Mouse (Mus musculus) left cerebral cortex, adult 9 months (tissue): ENCODE data around the gene Exoc7.

ENCODE experiments used
- DNase-seq, 2 experiments: peaks; one replicate each; pipeline ENCODE4 v3.0.0; 2022; ENCODE audit warnings: low spot score in 2 of 2

Gene Exoc7

GRCm38 (mm10) chr11:116318719-116319659, 12.0 kb upstream of the Exoc7 start:
- peak in 1 of 2 experiments; percentile 81 for DNase-seq

DNA sequence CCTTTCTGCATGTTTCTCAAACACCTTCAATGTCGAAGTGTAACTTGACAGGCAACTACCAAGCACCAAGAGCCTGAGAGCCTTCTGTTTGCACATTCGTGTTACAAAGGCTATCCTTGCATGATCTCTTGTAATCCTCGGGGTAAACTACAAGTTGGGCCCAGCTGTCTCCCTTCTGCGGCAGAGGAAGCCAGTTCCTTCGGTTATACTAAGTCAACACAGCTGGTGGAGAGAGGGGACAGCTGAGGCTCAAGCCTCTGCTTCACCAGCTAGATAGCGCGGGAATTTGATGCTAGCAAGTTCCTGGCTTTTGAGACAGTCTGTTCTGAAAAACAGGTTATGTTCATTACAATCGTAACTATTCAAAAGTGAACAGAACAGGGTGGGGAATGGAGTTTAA, 5.3 kb upstream of the Exoc7 start:
- DNase-seq: no peak

DNA sequence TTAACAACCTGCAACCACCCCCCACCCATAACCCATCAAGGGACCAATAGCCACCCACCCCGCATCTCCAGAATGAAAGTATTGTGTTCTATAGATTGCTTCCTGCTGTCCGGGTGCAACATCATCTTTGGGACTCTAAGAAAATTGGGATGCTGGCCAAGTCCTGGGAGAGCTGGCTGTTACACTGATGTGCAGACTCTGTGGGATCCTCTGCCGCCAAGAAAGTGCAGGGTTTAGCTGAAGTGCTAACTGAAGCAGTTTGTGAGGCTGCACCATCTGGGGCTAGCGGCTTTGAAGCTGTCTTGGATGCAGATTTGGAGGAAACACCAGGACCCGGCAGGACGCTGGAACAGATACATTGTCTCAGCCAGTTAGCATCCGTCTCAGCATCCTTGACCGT, 4.1 kb upstream of the Exoc7 start:
- peak in 1 of 2 experiments; percentile 51 for DNase-seq

DNA sequence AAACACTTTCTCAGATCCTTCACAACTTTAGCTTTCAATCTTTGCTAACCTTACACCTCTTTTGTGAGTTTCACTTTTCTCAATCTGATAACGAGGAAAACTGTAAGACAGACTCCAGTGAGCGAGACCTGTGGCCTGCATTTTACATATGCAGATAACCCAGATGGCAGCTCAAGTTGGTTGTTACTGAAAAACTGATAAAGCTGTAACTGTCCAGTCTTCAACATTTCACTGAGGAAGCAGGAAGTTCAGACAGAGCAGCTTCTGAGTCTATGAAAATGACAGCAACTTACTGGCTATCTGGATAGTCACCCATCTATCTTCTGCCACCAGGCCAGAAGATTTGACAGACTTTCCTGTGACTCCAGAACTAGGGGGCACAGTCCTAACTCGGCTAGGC, 2.6 kb upstream of the Exoc7 start:
- DNase-seq: no peak

GRCm38 (mm10) chr11:116307762-116308531, 914 bp upstream of the Exoc7 start:
- no peak for DNase-seq

DNA sequence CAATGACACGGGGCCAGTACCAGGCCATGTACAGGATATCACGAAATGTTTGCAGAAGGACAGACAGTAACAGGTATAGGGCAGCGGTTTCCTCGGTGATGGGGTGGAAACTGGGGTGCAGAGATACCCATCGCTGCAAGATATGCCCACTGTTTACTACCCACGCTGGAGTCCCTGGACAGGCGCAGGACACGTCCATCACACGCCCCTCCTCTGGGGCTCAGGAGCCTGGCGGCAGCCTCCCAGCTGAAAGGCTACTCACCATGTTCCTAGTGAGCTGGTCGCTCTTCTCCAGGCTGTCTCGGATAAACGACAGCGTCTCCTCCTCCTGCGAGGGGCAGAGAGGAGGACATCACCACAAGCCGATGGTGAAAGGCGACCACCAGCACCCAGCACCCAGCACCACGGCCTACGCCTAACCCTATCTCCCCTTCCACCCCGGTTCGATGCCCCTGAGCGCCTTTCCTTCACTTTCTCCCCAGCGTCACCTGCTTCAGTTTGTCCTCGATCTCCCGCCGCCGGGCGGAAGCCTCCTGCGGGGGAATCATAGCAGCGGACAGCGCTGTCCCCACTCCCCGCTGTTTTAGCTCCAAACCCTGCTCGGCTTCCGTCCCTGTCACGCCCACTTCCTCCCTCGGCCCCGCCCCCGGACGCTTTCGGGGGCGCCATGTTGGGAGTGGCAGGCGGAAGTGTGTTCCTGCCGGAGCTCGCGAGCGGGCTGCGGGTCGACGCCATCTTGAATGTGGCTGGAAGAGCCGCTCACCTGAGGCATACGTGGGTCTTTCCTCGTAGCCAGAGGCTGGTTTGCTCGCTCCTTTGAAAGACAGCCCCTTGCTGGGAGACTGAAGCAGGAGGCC, 679 bp downstream of the Exoc7 start:
- DNase-seq: peak; percentile 69 to 90

- DNase-seq: no peak
Measured at GRCm38 (mm10) chr11:116305423-116305822, 1.6 kb downstream of the Exoc7 start.

DNA sequence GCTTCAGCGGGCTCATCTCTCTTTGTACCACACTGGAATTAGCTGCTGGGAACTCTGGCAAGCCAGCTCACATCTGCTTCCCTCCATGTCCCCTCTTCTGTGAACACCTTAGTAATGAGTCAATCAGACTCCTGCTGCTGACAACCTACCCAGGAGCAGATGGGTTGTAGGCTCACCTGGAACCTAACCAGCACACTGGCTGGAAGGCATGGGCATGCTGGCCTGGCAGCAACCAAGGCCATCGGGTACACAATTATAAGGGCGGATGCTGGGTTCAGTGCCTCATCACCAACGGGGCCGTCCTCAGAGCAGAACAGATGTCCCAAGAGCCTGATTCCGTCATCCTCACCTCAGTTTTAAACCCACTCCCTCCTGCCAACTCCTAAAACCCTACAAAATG, 8.4 kb downstream of the Exoc7 start:
- no peak for DNase-seq

DNA sequence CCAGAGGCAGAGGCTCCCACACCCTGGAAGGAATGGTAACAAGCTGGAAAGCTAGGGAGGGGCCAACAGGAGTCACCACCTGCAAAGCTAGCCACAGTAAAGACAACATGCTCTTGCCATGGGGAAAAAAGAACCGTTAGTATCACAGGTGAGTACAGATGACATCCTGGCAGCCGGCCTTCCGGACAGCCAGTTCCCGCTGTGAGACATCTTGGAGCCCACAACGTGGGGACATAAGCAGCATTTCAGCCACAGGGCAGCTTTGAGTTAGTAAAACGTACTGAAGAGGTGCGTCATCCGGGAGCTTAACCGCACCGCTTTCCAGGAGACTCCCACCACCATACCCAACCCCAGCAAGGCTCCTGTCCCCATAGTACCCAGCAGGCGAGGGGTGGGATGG, 8.8 kb downstream of the Exoc7 start:
- no peak for DNase-seq

DNA sequence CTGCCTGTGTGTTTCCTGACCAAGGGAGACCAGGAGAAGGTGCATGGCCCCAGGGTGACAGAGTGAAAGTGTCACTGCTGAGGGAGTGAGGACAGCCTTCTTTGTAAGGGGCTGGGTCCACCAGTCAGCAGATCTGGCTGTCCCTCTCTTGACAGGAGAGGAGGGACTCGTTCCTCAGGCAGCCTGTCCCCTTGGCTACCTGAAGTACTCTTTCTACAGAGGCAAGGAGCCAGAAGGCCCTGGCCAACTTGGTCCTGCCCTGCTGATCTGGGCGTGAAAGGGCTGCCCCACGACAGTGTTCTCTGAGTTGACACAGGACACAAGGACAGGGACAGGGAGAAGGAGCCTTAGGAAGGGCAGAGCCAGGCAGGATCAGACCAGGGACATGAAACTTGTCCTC, 10.0 kb downstream of the Exoc7 start:
- no peak for DNase-seq

GRCm38 (mm10) chr11:116296191-116296734, 10.8 kb downstream of the Exoc7 start:
- DNase-seq: no peak

DNA sequence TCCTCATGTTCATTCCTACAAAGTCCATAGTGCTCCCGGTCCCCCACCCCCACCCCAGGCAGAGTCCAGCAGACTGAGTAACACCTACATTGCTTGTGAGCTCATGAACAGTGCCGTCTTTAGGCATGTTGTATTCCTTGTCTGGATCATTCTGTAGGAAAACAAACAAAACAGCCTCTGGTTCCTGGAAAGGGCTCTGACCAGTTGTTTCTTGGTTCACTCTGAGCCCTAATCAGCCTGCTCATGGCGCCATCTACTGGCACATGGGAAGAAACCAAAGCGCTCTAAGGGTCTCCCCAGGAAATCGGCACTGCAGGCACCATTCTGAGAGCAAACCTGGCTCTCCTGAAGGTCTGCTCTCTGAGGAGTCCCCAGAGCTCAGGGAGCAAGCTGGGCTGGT, 12.7 kb downstream of the Exoc7 start:
- no peak for DNase-seq

- no peak for DNase-seq
Measured at GRCm38 (mm10) chr11:116293538-116294137, 13.4 kb downstream of the Exoc7 start.

GRCm38 (mm10) chr11:116292401-116292800, 14.6 kb downstream of the Exoc7 start:
- no peak for DNase-seq

- no peak for DNase-seq
Measured at GRCm38 (mm10) chr11:116290556-116290955, 16.5 kb downstream of the Exoc7 start.

DNA sequence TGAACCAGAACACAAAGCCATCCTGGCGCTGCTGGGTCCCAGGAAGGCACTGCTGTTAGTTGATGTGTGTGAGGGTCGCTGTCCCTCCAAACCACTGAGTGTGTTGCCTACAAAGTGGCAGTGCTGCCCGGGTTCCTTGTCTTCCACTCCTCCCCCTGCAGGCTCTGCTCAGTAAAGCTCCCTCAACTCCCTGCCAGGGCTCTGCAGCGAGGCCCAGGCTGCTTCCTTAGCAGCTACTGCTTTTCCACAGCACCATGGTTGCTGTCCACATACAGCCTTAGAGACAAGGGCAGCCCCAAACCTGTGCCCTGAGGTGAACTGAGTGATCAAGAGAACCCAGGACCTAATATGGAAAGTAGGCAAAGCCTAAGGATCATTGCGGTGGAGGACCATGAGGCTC, 19.7 kb downstream of the Exoc7 start:
- no peak for DNase-seq

DNA sequence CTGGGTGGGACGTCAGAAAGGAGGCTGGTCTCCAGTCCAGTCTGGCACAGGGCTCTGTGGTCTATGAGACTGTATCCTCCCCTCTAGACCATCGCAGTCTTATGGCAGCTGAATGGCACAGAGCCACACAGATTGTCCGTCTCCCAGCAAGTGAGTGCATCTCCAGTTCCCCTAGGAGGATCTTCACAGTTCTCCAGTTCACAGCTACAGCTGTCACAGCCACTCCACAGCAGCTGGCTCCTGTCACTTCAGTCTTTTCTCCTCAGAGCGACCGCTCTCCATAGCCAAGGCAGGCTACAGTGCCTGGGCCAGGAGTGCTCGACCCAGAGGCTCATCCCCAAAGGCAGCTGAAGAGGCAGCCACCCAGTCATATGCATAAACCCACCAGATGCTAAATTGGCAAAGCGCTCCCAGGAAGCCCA, 21.3 kb downstream of the Exoc7 start:
- DNase-seq: no peak

- no peak for DNase-seq
Measured at GRCm38 (mm10) chr11:116283982-116284381, 23.1 kb downstream of the Exoc7 start.

GRCm38 (mm10) chr11:116282912-116283521, 24.0 kb downstream of the Exoc7 start:
- no peak for DNase-seq

- no peak for DNase-seq
Measured at GRCm38 (mm10) chr11:116282089-116282488, 24.9 kb downstream of the Exoc7 start.

DNA sequence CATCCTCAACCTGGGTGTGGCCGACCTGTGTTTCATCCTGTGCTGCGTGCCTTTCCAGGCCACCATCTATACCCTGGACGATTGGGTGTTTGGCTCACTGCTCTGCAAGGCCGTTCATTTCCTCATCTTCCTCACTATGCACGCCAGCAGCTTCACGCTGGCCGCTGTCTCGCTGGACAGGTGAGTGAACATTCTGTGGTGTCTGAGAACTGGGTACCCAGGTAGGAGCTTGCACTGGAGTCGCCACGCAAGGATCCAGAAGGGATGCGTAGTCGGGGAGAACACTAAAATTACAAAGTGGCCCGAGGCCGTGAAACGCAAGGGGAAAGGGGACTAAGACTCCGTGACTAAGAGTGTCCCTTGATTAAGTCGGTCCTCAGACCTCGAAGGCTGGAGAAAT, 25.4 kb downstream of the Exoc7 start:
- DNase-seq: no peak
